Mouse (Mus musculus): ENCODE data around the gene Zfp646.
"Not testable (repeated sequence)": the region's sequence is repeated elsewhere in the genome, so short reads cannot be mapped to it uniquely, and the experiment has no call there.

The Zfp646 gene

DNA sequence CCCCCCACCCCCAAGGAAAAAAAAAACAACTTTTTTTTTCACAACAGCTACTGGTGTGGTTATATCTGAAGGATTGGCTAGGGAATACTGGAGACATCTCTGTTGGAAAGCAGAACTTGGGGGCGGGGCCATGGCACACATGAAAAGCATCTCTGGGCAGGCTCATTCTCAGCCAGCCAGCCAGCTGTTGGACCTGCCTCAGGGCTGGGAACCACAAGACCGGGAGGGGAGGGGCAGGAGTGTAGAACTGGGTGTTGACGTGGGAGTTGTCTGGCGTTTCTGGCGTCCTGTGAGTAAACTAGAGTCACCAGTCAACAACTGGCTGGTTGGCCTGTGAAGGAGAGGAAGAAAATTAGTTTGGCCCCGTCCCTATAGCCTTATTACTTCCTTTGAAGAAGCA lies 9.9 kb downstream of the Zfp646 start:
- no peak for DNase-seq (ENCODE audit: low read depth)

DNA sequence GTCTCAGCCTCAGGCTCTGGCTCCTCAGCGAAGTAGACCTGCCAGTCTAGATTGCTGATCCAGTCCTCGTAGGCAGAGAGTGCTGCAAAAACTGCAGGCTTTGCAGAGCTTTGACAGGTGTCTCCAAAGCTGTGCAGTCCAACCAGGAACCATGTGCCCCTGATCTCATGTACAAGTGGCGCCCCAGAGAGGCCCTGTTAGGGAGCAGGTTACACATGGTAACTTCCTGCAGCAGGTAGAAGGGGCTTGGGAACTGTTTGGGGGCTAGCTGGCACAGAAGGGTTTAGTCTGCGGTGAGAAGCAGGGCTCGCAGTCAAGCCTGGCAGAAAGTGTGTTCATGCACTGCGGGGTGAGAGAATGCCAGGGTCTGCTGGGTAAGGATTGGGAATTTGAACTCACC lies 10.5 kb downstream of the Zfp646 start:
- DNase-seq (ENCODE audit: low read depth): no peak

DNA sequence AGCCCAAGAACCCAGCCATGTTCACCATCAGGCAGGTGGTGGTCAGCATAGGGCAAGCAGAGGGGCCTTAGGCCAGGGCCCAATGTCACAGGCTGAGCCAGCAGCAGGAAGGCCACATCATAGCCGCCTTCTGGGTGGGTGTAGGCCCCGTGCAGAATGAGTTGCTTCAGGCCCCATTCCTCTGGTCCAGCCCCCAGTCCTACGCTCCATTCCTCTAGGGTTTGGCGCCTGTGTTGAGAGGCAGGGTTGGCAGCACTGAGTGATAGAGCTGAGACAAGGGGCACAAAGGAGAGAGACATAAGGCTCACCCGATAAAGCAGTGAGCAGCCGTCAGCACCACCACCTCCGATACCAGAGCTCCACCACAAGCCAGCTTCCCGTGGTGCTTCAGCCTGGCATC lies 11.2 kb downstream of the Zfp646 start:
- DNase-seq (ENCODE audit: low read depth): no peak

DNA sequence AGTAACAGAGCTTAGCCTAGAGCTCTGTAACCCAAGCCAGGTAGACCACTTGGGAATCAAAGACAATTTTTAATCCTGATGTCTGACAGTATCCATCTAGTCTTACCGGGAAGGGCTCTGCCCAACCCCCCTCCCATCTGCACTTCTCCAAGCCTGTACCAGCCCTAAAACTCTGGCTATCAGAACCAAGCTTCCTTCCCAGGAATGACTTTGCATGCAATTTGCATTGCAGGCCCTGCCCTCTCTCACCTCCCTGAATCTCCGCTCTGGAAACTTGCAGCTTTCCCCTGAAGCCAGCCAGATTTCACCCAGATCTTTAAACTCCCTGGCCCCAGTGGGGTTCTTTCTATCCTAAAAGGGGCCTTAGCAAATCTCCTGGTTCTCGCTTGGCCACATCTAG lies 11.8 kb downstream of the Zfp646 start:
- no peak for DNase-seq (ENCODE audit: low read depth)

DNA sequence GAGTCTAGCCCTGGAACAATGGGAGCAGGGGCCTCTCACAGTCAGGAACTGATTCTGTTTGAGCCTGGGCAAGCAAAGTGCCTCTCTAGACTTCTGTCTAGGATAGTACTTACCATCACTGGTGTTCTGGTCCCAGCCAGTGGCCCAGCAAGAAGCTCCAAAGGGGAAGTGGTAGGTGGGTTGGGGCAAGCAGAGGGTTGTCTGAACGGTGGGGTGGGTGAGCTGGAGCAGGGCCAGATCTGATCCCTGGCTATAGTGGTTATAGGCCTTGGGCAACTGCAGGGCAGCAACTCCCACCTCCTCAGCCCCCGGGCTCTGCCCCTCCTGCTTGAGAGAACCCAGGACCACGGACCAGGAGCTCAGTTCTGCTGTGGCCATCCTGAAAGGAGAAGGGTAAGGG lies 12.8 kb downstream of the Zfp646 start:
- no peak for DNase-seq (ENCODE audit: low read depth)

DNA sequence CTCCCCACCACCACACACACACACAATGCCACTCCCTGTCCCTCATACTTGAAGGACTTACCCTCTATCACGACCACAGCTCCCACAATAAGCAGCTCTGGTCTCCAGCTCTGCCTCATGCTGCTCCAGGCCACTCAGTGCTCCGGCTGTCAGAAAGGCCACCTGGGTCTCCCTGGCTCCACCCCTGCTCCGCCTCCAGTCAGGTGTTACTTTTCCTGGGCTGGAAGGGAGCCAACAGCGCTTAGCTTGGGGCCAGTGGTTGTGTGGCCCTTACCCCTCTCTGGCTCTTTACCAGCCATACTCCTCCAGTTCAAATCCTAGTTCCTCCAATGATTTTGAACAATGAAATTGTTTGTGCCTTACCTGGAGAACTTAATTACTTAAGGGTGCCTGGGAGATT lies 14.8 kb downstream of the Zfp646 start, which contains the start of gene Prss53:
Gene Prss53 (minus strand): TSS at position 173 of the 400 bp plus-strand sequence.
- DNase-seq (ENCODE audit: low read depth): no peak

DNA sequence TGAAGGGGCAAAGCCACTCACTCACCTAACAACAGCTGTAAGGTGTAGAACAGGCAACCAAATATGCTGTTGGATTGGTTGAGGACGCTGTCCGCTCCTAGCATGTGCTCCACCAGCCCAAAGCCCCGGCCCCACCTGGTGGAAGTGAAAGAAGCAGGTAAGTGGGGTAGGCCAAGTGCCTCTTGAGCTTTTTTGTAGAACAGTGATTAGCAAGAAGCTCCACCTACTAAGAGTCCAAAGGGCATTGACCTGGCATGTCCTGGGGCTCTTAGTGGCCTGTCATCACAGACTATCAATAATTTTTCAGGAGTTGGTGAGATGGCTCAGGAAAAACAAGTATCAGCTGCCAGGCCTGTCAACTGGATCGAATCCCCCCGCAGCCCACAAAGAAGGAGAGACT lies 18.5 kb downstream of the Zfp646 start:
- DNase-seq (ENCODE audit: low read depth): no peak

DNA sequence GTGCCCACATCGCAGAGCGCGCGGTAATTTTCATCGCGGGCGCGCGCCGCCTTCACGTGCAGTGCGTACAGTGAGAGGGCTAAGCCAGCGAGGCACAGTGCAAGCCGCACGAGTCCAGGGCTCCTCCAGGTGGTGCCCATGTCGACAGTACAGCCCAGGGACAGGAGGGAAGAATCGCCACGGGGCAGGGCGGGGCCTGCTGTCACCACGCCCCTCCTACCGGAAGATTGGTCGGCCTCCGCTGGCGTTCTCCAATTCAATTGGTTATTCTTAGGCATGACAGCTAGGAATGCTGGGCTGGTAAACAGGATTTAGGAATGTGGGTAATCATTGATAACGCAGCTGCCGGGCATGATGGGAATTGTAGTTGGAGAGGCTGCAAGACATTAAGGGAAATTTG lies 19.4 kb downstream of the Zfp646 start, which contains the start of the genes Gm21974 and Vkorc1:
Gene Gm21974 (minus strand): TSS at position 13 of the 400 bp plus-strand sequence.
Gene Vkorc1 (minus strand): TSS at position 176 of the 400 bp plus-strand sequence.
- DNase-seq (ENCODE audit: low read depth): peak; percentile 91

DNA sequence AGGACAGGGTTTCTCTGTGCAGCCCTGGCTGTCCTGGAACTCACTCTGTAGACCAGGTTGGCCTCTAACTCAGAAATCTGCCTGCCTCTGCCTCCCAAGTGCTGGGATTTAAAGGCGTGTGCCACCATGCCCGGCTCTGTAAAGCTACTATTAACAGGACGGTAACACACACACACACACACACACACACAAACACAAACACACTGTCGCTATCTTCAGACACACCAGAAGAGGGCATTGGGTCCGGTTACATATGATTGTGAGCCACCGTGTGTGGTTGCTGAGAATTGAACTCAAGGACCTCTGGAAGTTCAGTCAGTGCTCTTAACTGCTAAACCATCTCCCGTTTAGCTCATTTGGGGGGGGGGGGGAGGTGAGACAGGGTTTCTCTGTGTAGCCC lies 19.9 kb downstream of the Zfp646 start:
- not testable (repeated sequence) for DNase-seq (ENCODE audit: low read depth)

DNA sequence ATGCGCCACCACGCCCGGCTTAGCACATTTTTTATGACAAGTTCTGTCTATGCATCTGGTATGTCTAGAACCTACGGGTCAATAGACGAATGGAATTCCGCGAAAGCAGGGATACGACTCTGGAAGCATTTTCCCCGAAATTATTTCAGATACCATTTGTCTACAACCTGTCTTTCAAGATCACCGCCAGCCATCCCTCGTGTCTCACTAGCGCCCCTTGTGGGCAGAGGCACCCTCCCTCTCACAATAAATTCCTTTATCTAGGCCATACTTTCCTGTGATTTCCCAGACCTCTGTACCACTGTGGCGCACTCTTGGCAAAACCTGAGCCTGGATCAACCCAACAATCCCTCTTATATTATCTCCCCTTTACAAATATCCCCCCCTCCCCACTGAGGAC lies 20.4 kb downstream of the Zfp646 start:
- DNase-seq (ENCODE audit: low read depth): peak; percentile 81

DNA sequence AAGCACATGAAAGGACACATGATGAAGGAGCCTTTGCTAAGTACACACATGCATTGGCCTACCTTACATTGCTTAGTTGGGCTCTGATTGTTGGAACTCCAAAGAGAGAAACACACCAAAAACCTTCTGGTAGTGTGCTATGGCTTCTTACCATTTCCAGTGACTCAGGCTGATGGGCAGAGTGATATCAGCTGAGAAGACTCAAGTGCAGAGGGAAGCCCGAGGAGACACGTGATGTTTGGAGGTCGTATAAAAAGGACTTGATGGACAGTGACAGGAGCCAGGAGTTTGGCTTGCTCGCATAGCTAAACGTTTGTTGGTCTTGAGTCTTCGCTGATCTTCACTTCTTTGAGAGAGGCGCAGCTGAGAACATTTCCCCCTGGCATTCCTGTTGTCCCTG lies 21.5 kb downstream of the Zfp646 start:
- no peak for DNase-seq (ENCODE audit: low read depth)

DNA sequence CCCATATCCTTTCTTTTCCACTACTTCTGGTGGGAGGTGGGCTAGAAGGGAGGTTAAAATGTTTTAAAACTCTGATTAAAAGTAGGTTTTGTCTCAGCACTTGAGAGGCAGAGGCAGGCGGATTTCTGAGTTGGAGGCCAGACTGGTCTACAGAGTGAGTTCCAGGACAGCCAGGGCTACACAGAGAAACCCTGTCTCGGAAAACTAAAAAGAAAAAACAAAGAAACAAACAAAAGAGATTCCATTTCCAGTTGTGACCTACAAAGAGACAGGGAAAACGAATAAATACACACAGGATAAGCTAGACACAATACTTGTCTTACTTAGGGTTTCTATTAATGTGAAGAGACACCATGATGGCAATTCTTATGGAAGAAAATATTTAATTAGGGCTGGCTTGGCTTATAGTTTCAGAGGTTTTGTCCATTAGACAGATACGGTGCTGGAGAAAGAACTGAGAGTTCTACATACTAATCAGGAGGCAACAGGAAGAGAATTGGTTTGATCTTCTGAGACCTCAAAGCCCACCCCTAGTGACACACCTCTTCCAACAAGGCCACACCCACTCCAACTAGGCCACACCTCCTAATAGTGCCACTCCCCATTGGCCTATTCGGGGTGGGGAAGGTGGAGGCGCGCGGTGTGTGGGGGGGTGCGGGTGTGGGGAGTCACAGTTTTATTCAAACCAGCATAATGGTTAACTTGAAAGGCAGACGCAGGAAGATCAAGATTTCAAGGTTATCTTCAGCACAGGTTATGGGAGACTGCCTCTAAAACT lies 22.3 kb downstream of the Zfp646 start:
- peak; percentile 68 for DNase-seq (ENCODE audit: low read depth)

DNA sequence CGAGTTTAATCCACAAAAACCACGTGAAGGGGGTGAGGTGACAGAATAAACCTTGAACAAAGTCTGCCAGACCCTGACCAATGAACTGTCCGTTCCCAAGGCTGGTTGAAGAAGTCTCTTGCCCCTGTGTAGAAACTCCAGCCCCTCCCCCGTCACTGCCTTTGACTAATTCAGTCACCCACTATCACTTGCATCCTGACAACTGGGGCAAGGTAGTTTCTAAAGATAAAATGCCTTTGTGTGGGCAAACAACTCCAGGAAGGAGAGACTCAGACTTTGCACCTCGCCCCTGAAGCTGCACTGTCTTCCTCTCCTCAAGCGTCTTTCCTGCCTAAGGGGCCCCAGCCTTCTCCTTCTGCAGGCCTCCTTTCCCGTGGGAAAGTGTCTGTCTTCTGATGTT lies 24.0 kb downstream of the Zfp646 start:
- DNase-seq (ENCODE audit: low read depth): no peak

DNA sequence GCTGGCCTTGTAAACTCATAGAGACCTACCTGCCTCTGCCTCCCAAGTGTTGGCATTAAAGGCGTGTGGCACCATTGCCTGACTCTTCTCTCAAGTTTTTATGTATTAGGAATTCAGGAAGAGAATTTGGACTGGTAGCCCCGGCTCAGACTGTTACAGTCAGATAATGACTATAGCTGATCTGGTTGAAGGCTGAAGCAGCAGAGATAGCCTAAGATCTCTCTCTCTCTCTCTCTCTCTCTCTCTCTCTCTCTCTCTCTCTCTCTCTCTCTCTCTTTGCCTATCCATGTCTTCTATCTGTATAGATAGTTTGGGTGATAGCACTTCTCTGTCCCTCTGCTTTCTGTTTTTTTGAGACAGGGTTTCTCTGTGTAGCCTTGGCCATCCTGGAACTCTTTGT lies 25.8 kb downstream of the Zfp646 start:
- DNase-seq (ENCODE audit: low read depth): no peak

DNA sequence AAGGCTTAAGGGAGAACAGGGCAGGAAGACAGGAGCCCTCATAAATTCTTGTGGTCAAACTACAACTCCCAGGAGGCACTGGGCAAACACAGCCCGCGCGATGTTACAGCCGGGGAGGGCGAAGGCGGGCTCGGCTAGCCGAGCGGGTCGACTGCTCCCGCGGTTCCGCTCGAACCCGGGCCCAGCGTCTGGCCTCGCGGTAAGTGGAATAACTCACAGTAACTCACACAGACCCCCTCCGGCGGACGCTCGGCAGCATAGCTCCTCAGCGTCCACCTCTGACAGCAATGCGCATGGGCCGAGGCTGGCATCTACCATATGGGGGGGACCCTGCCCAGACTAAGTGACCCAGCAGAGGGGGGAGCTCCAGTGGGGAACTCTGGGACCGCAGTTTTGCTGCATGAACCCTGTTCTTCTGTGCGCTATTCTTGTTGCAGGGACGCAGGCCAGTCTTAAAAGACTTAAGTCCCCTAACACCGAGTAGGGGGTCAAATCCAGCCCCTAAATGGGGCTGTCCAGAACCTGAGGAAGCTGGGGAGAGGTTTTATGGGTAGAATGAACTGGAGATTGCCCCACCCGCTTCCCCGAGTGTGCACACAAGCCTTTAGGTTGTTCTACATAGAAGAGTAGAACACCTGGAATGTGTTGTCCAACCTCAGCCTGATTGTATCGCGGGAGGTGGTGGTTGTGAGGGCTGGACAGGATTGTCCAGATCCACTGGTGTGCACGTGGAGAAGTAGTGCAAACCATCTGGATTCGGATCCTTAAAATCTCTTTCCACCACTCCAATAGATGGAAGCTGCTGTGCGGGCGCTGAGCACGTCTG lies 28.2 kb downstream of the Zfp646 start, which contains the start of gene Bckdk:
Gene Bckdk (plus strand): TSS at position 112 of the 826 bp plus-strand sequence.
- DNase-seq (ENCODE audit: low read depth): peak; percentile 72

DNA sequence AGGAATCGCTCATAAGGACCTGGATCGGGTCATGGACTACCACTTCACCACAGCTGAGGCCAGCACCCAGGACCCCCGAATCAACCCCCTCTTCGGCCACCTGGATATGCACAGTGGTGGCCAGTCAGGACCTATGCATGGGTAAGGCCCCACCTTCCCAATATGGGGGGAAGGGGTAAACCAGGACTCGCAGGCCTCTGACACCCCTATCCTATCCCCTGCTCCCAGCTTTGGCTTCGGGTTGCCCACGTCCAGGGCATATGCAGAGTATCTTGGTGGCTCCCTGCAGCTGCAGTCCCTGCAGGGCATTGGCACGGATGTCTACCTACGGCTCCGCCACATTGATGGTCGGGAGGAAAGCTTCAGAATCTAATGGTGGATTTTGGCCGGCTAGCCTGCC lies 31.9 kb downstream of the Zfp646 start:
- DNase-seq (ENCODE audit: low read depth): no peak

DNA sequence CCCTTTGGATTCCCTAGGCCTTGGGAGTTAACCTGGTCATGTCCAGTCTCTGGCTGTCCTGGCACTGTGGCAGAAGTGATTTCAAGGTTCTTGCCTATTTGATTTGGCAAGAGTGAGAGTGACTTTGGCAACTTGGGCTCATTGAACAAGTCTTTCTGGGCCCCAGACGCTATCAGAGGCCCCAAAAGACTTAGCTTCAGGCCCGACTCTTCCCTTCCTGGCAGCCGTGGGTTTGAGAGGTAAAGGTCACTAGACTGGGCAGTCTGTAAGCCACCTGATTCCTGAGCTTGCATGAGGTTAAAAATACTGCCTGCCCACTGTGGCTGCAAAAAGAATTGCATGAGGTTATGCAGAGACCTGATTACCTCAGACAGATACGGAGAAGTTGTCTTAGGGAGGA lies 32.6 kb downstream of the Zfp646 start:
- no peak for DNase-seq (ENCODE audit: low read depth)

DNA sequence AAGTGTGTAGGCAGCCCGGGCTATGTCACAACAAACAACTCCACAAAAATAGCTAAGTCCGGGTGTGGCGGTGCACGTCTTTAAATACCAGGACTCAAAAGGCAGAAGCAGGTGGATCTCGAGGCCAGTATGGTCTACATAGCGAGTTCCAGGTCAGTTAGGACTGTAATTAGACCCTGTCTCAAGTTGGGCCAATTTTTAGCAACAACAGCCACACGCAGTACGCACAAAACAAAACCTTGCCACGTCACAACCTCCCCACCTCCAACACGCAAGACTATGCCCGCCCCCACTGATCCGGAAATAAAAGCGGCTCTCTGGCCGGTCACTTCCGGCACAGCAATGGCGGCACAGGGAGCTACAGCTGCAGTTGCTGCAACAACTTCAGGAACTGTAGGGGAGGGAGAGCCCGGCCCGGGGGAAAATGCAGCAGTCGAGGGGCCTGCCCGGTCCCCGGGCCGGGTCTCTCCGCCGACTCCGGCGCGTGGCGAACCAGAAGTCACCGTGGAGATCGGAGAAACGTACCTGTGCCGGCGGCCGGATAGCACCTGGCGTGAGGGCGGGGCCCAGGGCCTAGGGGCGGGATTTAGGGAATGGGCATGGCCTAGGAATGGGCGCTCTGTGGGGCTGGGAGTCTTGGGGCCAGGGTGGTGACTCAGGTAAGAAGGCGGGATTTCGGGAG lies 36.3 kb downstream of the Zfp646 start, which contains the start of gene Kat8:
Gene Kat8 (plus strand): TSS at position 327 of the 682 bp plus-strand sequence.
- peak; percentile 93 for DNase-seq (ENCODE audit: low read depth)

DNA sequence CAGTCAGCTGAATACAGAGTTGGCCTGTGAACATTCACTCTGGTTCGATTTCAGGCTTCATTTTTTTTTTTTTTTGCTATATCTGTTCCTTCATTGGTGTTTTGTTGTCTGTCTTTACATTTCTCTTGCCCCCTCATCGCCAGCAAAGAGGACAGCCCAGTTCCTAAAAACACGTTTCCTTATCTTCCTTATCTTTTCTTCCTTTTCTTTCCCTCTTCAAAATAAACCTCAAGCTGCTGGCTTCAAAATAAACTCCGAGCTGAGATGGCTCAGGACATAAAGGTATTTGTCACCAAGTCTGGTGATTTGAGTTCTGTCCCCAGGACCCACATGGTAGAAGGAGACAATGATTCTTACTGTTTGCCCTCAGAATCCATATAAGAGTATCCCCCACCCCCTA lies 36.9 kb downstream of the Zfp646 start:
- no peak for DNase-seq (ENCODE audit: low read depth)

DNA sequence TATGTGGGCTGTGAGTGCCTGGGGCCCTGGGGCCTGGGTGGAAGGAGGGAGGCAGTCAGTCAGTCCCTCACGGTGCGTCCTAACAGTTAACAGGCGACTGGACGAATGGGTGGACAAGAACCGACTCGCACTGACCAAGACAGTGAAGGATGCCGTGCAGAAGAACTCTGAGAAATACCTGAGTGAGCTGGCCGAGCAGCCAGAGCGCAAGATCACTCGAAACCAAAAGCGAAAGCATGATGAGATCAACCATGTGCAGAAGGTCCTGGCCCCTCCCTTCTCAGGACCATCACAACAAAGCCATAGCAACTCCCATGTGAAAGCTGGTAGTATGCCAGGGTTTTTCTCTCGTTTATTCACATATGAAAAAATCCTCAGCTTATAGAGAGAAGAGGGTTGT lies 39.3 kb downstream of the Zfp646 start:
- DNase-seq (ENCODE audit: low read depth): no peak

DNA sequence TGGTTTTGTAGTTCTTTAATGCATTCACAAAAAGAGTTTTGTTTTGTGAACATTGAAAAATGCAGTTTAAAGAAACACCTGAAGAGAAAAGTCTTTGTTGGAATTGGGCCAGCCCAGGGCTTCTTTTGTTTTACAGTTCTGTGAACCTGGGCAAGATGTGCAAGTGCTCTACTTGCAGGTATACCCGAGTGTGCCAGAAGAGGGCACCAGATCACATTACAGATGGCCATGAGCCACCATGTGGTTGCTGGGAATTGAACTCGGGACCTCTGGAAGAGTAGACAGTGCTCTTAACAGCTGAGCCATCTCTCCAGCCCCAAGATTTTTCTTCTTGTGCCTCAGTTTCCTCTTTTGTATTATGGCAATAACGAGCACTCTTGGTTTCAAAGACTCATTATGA lies 42.2 kb downstream of the Zfp646 start:
- peak; percentile 83 for DNase-seq (ENCODE audit: low read depth)

DNA sequence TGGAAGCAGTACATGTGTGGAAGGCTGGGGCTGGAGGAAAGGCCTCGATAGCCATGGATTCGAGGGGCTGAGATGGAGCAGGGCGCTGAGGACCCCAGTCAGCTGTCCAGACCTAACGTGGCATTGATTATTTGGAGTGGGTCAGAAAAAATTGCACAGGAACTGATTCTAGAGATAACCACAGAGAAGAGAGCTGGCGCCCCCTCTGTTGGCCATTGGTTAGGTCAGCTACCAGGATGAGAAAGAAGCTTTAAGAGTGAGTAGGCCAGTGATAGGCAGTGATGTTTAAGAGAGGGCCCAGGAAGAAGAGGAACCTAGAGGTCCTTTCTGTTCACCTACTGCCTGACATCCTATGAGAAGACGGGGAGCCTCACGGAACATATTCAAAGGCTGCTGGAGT lies 43.3 kb downstream of the Zfp646 start:
- DNase-seq (ENCODE audit: low read depth): peak; percentile 42
